Mouse (Mus musculus): ENCODE measurements at regions not wholly inside any gene's neighbourhood (a gene's known extent, or its start where the extent isn't known, plus 50 kb on each side); places are given as distances from the start of the nearest gene placed in this dataset.

- TF ChIP-seq HCFC1 (IDR thresholded peaks at IDR 0.05; ENCODE audit: borderline replicate concordance, insufficient read depth, low read length) = no peak
- no peak for TF ChIP-seq CHD2 (IDR thresholded peaks at IDR 0.05; ENCODE audit: low read depth, low read length)
- TF ChIP-seq ZNF384 (IDR thresholded peaks at IDR 0.05; ENCODE audit: low read depth, low read length) = no peak
- TF ChIP-seq ZC3H11A (IDR thresholded peaks at IDR 0.05; ENCODE audit: borderline replicate concordance, low read depth, low read length) = no peak
- no peak for TF ChIP-seq MAFK (IDR thresholded peaks at IDR 0.05; ENCODE audit: insufficient read depth, low read depth, low read length)
Observed at GRCm38 (mm10) chr9:122695724-122696123, 51.4 kb upstream of the Topaz1 start.

Measured in ES-E14 (cell line).